8 mouse cellular contexts compared by ENCODE assay signal in genomic region chrX:99358051-99358617, GRCm38 (mm10).
DNase-seq lines count a peak whose midpoint lies in the region; ATAC-seq and TF ChIP-seq lines count a peak whose summit lies in the region.

No protein-coding gene starts in this region.

- WGBS in intestine, embryonic 14.5 days: 33% methylated on average over 12 of the region's 13 CpGs
- WGBS in intestine, postnatal 0 days: 51% methylated on average over 12 of the region's 13 CpGs
- WGBS in heart, embryonic 15.5 days: 31% methylated on average over 13 of the region's 13 CpGs

- peak; percentile 53 for DNase-seq in intestine, embryonic 14.5 days (ENCODE audit: low spot score)
- peak; percentile 51 to 63 for DNase-seq in cerebellum, postnatal 14 days
- DNase-seq in spleen, adult 12 weeks (ENCODE audit: low spot score): no peak
- no peak for DNase-seq in thymus, postnatal 0 days (ENCODE audit: low spot score)

- no peaks in the 10 kb centered on the region for H3K4me1 ChIP-seq in intestine, embryonic 14.5 days (replicated peaks; ENCODE audit: control insufficient read depth, insufficient read depth, low read length)
- no peaks in the 10 kb centered on the region for H3K4me1 ChIP-seq in intestine, postnatal 0 days (replicated peaks; ENCODE audit: control insufficient read depth, insufficient read depth, low read length)
- peaks cover 19% of the 10 kb centered on the region for H3K4me1 ChIP-seq in heart, embryonic 15.5 days (replicated peaks)

- H3K27ac ChIP-seq in intestine, embryonic 14.5 days (ENCODE audit: low read depth): no peak overlapping the region
- no peak overlapping the region for H3K27ac ChIP-seq in intestine, postnatal 0 days (ENCODE audit: low read depth, low read length)
- H3K27ac ChIP-seq in heart, embryonic 15.5 days: peak overlapping the region; percentile 49

- peaks cover 15% of the 10 kb centered on the region; the same call in 1 of the 2 replicates for H3K27me3 ChIP-seq in intestine, embryonic 14.5 days (replicated peaks; ENCODE audit: control insufficient read depth, insufficient read depth, low read length)
- no peaks in the 10 kb centered on the region for H3K27me3 ChIP-seq in intestine, postnatal 0 days (replicated peaks; ENCODE audit: control insufficient read depth, insufficient read depth, low read length)
- peaks cover 21% of the 10 kb centered on the region for H3K27me3 ChIP-seq in heart, embryonic 15.5 days

- no peak overlapping the region for H3K4me3 ChIP-seq in intestine, embryonic 14.5 days (ENCODE audit: low read depth, low read length)
- no peak overlapping the region for H3K4me3 ChIP-seq in intestine, postnatal 0 days (ENCODE audit: low read depth, low read length)
- H3K4me3 ChIP-seq in heart, embryonic 15.5 days: no peak overlapping the region

- H3K9me3 ChIP-seq in intestine, embryonic 14.5 days (ENCODE audit: control insufficient read depth, low read length): no peaks in the 10 kb centered on the region
- H3K9me3 ChIP-seq in intestine, postnatal 0 days (ENCODE audit: control insufficient read depth): no peaks in the 10 kb centered on the region
- H3K9me3 ChIP-seq in heart, embryonic 15.5 days (replicated peaks): no peaks in the 10 kb centered on the region

- ATAC-seq in intestine, embryonic 14.5 days (replicated peaks; ENCODE audit: low FRiP score, low TSS enrichment, low read depth): no peak
- no peak for ATAC-seq in intestine, postnatal 0 days
- ATAC-seq in heart, embryonic 15.5 days (replicated peaks; ENCODE audit: insufficient number of reproducible peaks, insufficient read depth, low FRiP score, low read depth): peak; percentile 68
- ATAC-seq in megakaryocyte-erythroid progenitor cell, adult 5-6 weeks (replicated peaks; ENCODE audit: low FRiP score, low TSS enrichment, poor library complexity, severe bottlenecking): peak; percentile 79
- no peak for ATAC-seq in frontal cortex, adult (ENCODE audit: low TSS enrichment)

- peak overlapping the region; percentile 8; the same call in 1 of the 2 replicates for H3K4me2 ChIP-seq in intestine, embryonic 14.5 days (ENCODE audit: low read length)
- no peak overlapping the region for H3K4me2 ChIP-seq in intestine, postnatal 0 days (replicated peaks; ENCODE audit: low read depth)
- 0 out of 2 replicates have a peak overlapping the region, but pooled peaks have one; percentile 23 for H3K4me2 ChIP-seq in heart, embryonic 15.5 days

- no peak for TF ChIP-seq CTCF in intestine, postnatal 0 days (IDR thresholded peaks at IDR 0.05; ENCODE audit: low read depth)

- no peaks in the 10 kb centered on the region for H3K36me3 ChIP-seq in intestine, embryonic 14.5 days (ENCODE audit: control insufficient read depth, insufficient read depth, low read length)
- no peaks in the 10 kb centered on the region for H3K36me3 ChIP-seq in intestine, postnatal 0 days (ENCODE audit: control insufficient read depth, insufficient read depth)
- H3K36me3 ChIP-seq in heart, embryonic 15.5 days: no peaks in the 10 kb centered on the region

- no peak overlapping the region for H3K9ac ChIP-seq in intestine, embryonic 14.5 days (ENCODE audit: low read length)
- H3K9ac ChIP-seq in intestine, postnatal 0 days (ENCODE audit: low read depth, low read length): no peak overlapping the region
- no peak overlapping the region for H3K9ac ChIP-seq in heart, embryonic 15.5 days

Comparison
In these comparisons a context has a peak if more than half of its experiments do, and no peak if none do; other contexts are left out.
1. ATAC-seq: peak in heart, embryonic 15.5 days (single experiment) and megakaryocyte-erythroid progenitor cell, adult 5-6 weeks (single experiment); none in intestine, embryonic 14.5 days (single experiment), intestine, postnatal 0 days (single experiment) and frontal cortex, adult (single experiment).
2. DNase-seq: peak in intestine, embryonic 14.5 days (single experiment) and cerebellum, postnatal 14 days (2 of 2); none in spleen, adult 12 weeks (single experiment) and thymus, postnatal 0 days (single experiment).